Mouse (Mus musculus) testis, adult 2 months (tissue): Measurements from ENCODE around the gene Pde9a. TPM values are rescaled to one million over a fixed set of nuclear protein-coding genes. Genes with fewer than 3 reads are reported as not detected.

Experiments
- H3K27ac ChIP-seq: fragments of 200-500 bp; 2 replicates; pipeline ENCODE4 v1.5.1; 2012; ENCODE audit warnings: low read depth, low read length; ENCODE audit not compliant: control insufficient read depth, insufficient read depth
- H3K27me3 ChIP-seq: fragments of 200-500 bp; 2 replicates; pipeline ENCODE4 v1.6.1; 2012; ENCODE audit warnings: mild to moderate bottlenecking, low read length, moderate library complexity; ENCODE audit not compliant: control insufficient read depth, insufficient read depth
- H3K36me3 ChIP-seq: fragments of 200-500 bp; 2 replicates; pipeline ENCODE4 v1.6.1; 2012; ENCODE audit warnings: mild to moderate bottlenecking, low read length; ENCODE audit not compliant: control insufficient read depth, insufficient read depth
- H3K4me1 ChIP-seq: fragments of 200-500 bp; 2 replicates; pipeline ENCODE4 v1.6.1; 2012; ENCODE audit warnings: low read length; ENCODE audit not compliant: control insufficient read depth, insufficient read depth
- H3K4me3 ChIP-seq: fragments of 200-500 bp; 2 replicates; pipeline ENCODE4 v1.5.1; 2012; ENCODE audit warnings: low read depth, mild to moderate bottlenecking, low read length, moderate library complexity, mixed read lengths; ENCODE audit not compliant: control insufficient read depth
- CTCF ChIP-seq: fragments of 200-500 bp; IDR thresholded peaks from 2 replicates; pipeline ENCODE4 v1.5.1; 2012; ENCODE audit warnings: low read depth, mild to moderate bottlenecking, inconsistent platforms, low read length, moderate library complexity; ENCODE audit not compliant: control insufficient read depth, insufficient read depth, insufficient replicate concordance
- POLR2A ChIP-seq: fragments of 200-500 bp; IDR thresholded peaks from 2 replicates; pipeline ENCODE4 v1.6.1; 2012; ENCODE audit warnings: low read depth, mild to moderate bottlenecking, inconsistent platforms, low read length, moderate library complexity; ENCODE audit not compliant: control insufficient read depth
- polyA plus RNA-seq: library from polyadenylated mRNA; depleted of rRNA; stranded (reverse); fragments of >200 nt; gene quantifications from 2 replicates; pipeline ENCODE4 v1.2.3, GENCODE M21; 2012

Gene Pde9a
- polyA plus RNA-seq, 1 experiment: 3.8 TPM

- Histone ChIP-seq H3K27ac (peak overlapping the region; percentile 84), H3K36me3 (no peaks in the 10 kb centered on the region; the same call in 1 of the 2 replicates), H3K27me3 (no peaks in the 10 kb centered on the region), H3K4me1 (peaks cover 2% of the 10 kb centered on the region), H3K4me3 (peak overlapping the region; percentile 99)
- no peak for TF ChIP-seq CTCF
- TF ChIP-seq POLR2A: peak; percentile 83
Measured at GRCm38 (mm10) chr17:31511792-31512495, 125.9 kb downstream of the Pde9a start.

GRCm38 (mm10) chr17:31512593-31512992 is 126.6 kb downstream of the Pde9a start:
- peaks cover 2% of the 10 kb centered on the region for H3K4me1 ChIP-seq
- TF ChIP-seq POLR2A: no peak
- TF ChIP-seq CTCF: no peak
- H3K27ac ChIP-seq: peak overlapping the region; percentile 63; the same call in 1 of the 2 replicates

GRCm38 (mm10) chr17:31514696-31515095 is 128.7 kb downstream of the Pde9a start:
- Histone ChIP-seq H3K36me3 (no peaks in the 10 kb centered on the region), H3K4me1 (peaks cover 2% of the 10 kb centered on the region)
- TF ChIP-seq CTCF: no peak
- TF ChIP-seq POLR2A: no peak

More at GRCm38 (mm10) chr17:31512593-31512992, 126.6 kb downstream of the Pde9a start:
- no peaks in the 10 kb centered on the region; the same call in 1 of the 2 replicates for H3K36me3 ChIP-seq
- H3K27me3 ChIP-seq: no peaks in the 10 kb centered on the region
- peak overlapping the region; percentile 99 for H3K4me3 ChIP-seq

GRCm38 (mm10) chr17:31519344-31519945 is 133.4 kb downstream of the Pde9a start:
- H3K4me3 ChIP-seq: peak overlapping the region; percentile 84
- TF ChIP-seq POLR2A (no peak), CTCF (no peak)
- peaks cover 2% of the 10 kb centered on the region for H3K4me1 ChIP-seq
- no peaks in the 10 kb centered on the region for H3K36me3 ChIP-seq
- no peaks in the 10 kb centered on the region for H3K27me3 ChIP-seq
- no peak overlapping the region for H3K27ac ChIP-seq

More at GRCm38 (mm10) chr17:31514696-31515095, 128.7 kb downstream of the Pde9a start:
- H3K27ac ChIP-seq: no peak overlapping the region
- no peaks in the 10 kb centered on the region for H3K27me3 ChIP-seq
- no peak overlapping the region for H3K4me3 ChIP-seq

GRCm38 (mm10) chr17:31519946-31520838 is 134.2 kb downstream of the Pde9a start, which contains the start of the genes Wdr4 and Ndufv3:
Wdr4 (minus strand) TSS chr17:31519980.
Ndufv3 (plus strand) TSS chr17:31520115.
- peak within 1 kb of the TSS; percentile 58 for H3K27ac ChIP-seq
- peak within 1 kb of the TSS; percentile 84 for H3K4me3 ChIP-seq
- no peaks in the 10 kb centered on the region for H3K27me3 ChIP-seq
- H3K4me1 ChIP-seq: peaks cover 2% of the 10 kb centered on the region
- TF ChIP-seq POLR2A (peak; percentile 89), CTCF (no peak)
- no peaks in the 10 kb centered on the region for H3K36me3 ChIP-seq

GRCm38 (mm10) chr17:31520895-31521294 is 134.9 kb downstream of the Pde9a start:
- Histone ChIP-seq H3K4me1 (peaks cover 2% of the 10 kb centered on the region), H3K4me3 (no peak overlapping the region), H3K27me3 (no peaks in the 10 kb centered on the region), H3K27ac (no peak overlapping the region), H3K36me3 (no peaks in the 10 kb centered on the region)
- TF ChIP-seq POLR2A (no peak), CTCF (no peak)
